Mouse (Mus musculus): ENCODE results near the gene Olfr1135. TPM values are rescaled to one million over a fixed set of nuclear protein-coding genes. Genes with fewer than 3 reads are reported as not detected.

Gene Olfr1135
- total and polyA plus RNA-seq, 2 experiments from 2014 or later = not detected

DNA sequence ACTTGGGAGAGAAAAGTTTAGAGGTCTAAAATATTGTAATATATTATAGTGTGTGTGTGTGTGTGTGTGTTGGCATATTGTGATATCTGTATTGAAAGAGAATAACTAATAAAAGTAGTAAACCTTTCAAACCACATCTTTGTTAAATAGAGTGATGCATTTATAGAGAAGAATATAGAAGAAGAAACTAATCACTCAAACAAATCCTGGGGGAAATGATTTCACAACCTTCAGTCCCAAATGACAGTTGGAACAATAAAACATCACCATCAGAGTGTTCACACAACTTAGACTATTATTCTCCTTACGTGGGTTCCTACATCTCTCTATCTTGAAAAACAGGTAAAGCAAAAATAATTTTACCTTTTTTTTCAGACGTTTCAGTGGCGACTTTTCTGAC, 46.7 kb downstream of the Olfr1135 start, which contains the start of gene Olfr1131:
TSS of gene Olfr1131 (plus strand) at position 301 of the 400 bp plus-strand sequence.
- Histone ChIP-seq H3K27me3 (ENCODE audit: insufficient read depth, low read length) (no peaks in the 10 kb centered on the region), H3K4me1 (ENCODE audit: insufficient read depth, low read length) (no peaks in the 10 kb centered on the region), H3K4me2 (ENCODE audit: low read depth, low read length) (no peak within 1 kb of the TSS), H3K27ac (no peak within 1 kb of the TSS), H3K4me3 (ENCODE audit: low read length) (no peak within 1 kb of the TSS), H3K36me3 (ENCODE audit: insufficient read depth, low read length) (no peaks in the 10 kb centered on the region), H3K9me3 (ENCODE audit: low read length) (no peaks in the 10 kb centered on the region), H3K9ac (replicated peaks; ENCODE audit: low read length) (no peak within 1 kb of the TSS)
- 66% methylated on average over 3 of the region's 3 CpGs for WGBS
- DNase-seq (ENCODE audit: low spot score) (no peak), ATAC-seq (no peak)
- no peak for TF ChIP-seq CTCF (IDR thresholded peaks at IDR 0.05; ENCODE audit: low read depth)

Other genes with a start within 250 kb of the Olfr1135 start
- not detected in 2 replicates for gene Olfr1124, start 243.4 kb downstream of the Olfr1135 start, total RNA-seq (2014; rRNA removed)
- gene Olfr1124, start 243.4 kb downstream of the Olfr1135 start, polyA plus RNA-seq (2015; fragmentation: Nextera tagmentation; extraction: Ambion mirVana) = 0.08 TPM in 1 of 2 replicates, not detected in the other
- gene Olfr1126, start 219.7 kb downstream of the Olfr1135 start, total RNA-seq (2014; rRNA removed) = not detected in 2 replicates
- gene Olfr1126, start 219.7 kb downstream of the Olfr1135 start, polyA plus RNA-seq (2015; fragmentation: Nextera tagmentation; extraction: Ambion mirVana) = not detected in 2 replicates
- not detected in 2 replicates for gene Pramel7, start 176.6 kb downstream of the Olfr1135 start, total RNA-seq (2014; rRNA removed)
- not detected in 2 replicates for gene Pramel7, start 176.6 kb downstream of the Olfr1135 start, polyA plus RNA-seq (2015; fragmentation: Nextera tagmentation; extraction: Ambion mirVana)
- gene Pramel6, start 167.1 kb downstream of the Olfr1135 start, total RNA-seq (2014; rRNA removed) = not detected in 2 replicates
- not detected in 2 replicates for gene Pramel6, start 167.1 kb downstream of the Olfr1135 start, polyA plus RNA-seq (2015; fragmentation: Nextera tagmentation; extraction: Ambion mirVana)
- 0.14 TPM in 1 of 2 replicates, not detected in the other for gene Olfr153, start 141.9 kb downstream of the Olfr1135 start, total RNA-seq (2014; rRNA removed)
- gene Olfr153, start 141.9 kb downstream of the Olfr1135 start, polyA plus RNA-seq (2015; fragmentation: Nextera tagmentation; extraction: Ambion mirVana) = not detected in 2 replicates
- gene Olfr1128, start 128.1 kb downstream of the Olfr1135 start, total RNA-seq (2014; rRNA removed) = not detected in 2 replicates
- gene Olfr1128, start 128.1 kb downstream of the Olfr1135 start, polyA plus RNA-seq (2015; fragmentation: Nextera tagmentation; extraction: Ambion mirVana) = not detected in 2 replicates
- not detected in 2 replicates for gene Olfr1129, start 99.8 kb downstream of the Olfr1135 start, total RNA-seq (2014; rRNA removed)
- gene Olfr1129, start 99.8 kb downstream of the Olfr1135 start, polyA plus RNA-seq (2015; fragmentation: Nextera tagmentation; extraction: Ambion mirVana) = not detected in 2 replicates
- not detected in 2 replicates for gene Olfr1130, start 67.5 kb downstream of the Olfr1135 start, total RNA-seq (2014; rRNA removed)
- gene Olfr1130, start 67.5 kb downstream of the Olfr1135 start, polyA plus RNA-seq (2015; fragmentation: Nextera tagmentation; extraction: Ambion mirVana) = not detected in 2 replicates
- not detected in 2 replicates for gene Olfr1131, start 46.6 kb downstream of the Olfr1135 start, total RNA-seq (2014; rRNA removed)
- gene Olfr1131, start 46.6 kb downstream of the Olfr1135 start, polyA plus RNA-seq (2015; fragmentation: Nextera tagmentation; extraction: Ambion mirVana) = not detected in 2 replicates
- not detected in 2 replicates for gene Olfr1132, start 36.1 kb downstream of the Olfr1135 start, total RNA-seq (2014; rRNA removed)
- gene Olfr1132, start 36.1 kb downstream of the Olfr1135 start, polyA plus RNA-seq (2015; fragmentation: Nextera tagmentation; extraction: Ambion mirVana) = not detected in 2 replicates
- gene Olfr1133, start 26.3 kb downstream of the Olfr1135 start, total RNA-seq (2014; rRNA removed) = not detected in 2 replicates
- gene Olfr1133, start 26.3 kb downstream of the Olfr1135 start, polyA plus RNA-seq (2015; fragmentation: Nextera tagmentation; extraction: Ambion mirVana) = not detected in 2 replicates
- not detected in 2 replicates for gene Olfr1134, start 15.2 kb downstream of the Olfr1135 start, total RNA-seq (2014; rRNA removed)
- gene Olfr1134, start 15.2 kb downstream of the Olfr1135 start, polyA plus RNA-seq (2015; fragmentation: Nextera tagmentation; extraction: Ambion mirVana) = not detected in 2 replicates
- gene Olfr1136, start 20.3 kb upstream of the Olfr1135 start, total RNA-seq (2014; rRNA removed) = not detected in 2 replicates
- gene Olfr1136, start 20.3 kb upstream of the Olfr1135 start, polyA plus RNA-seq (2015; fragmentation: Nextera tagmentation; extraction: Ambion mirVana) = not detected in 2 replicates
- gene Olfr1137, start 39.5 kb upstream of the Olfr1135 start, total RNA-seq (2014; rRNA removed) = not detected in 2 replicates
- gene Olfr1137, start 39.5 kb upstream of the Olfr1135 start, polyA plus RNA-seq (2015; fragmentation: Nextera tagmentation; extraction: Ambion mirVana) = not detected in 2 replicates
- not detected in 2 replicates for gene Olfr1138, start 66.3 kb upstream of the Olfr1135 start, total RNA-seq (2014; rRNA removed)
- not detected in 2 replicates for gene Olfr1138, start 66.3 kb upstream of the Olfr1135 start, polyA plus RNA-seq (2015; fragmentation: Nextera tagmentation; extraction: Ambion mirVana)
- gene Olfr1140, start 70.1 kb upstream of the Olfr1135 start, total RNA-seq (2014; rRNA removed) = not detected in 2 replicates
- gene Olfr1140, start 70.1 kb upstream of the Olfr1135 start, polyA plus RNA-seq (2015; fragmentation: Nextera tagmentation; extraction: Ambion mirVana) = 0.20 TPM in 1 of 2 replicates, not detected in the other
- not detected in 2 replicates for gene Olfr1141, start 80.3 kb upstream of the Olfr1135 start, total RNA-seq (2014; rRNA removed)
- gene Olfr1141, start 80.3 kb upstream of the Olfr1135 start, polyA plus RNA-seq (2015; fragmentation: Nextera tagmentation; extraction: Ambion mirVana) = not detected in 2 replicates
- not detected in 2 replicates for gene Olfr152, start 105.8 kb upstream of the Olfr1135 start, total RNA-seq (2014; rRNA removed)
- gene Olfr152, start 105.8 kb upstream of the Olfr1135 start, polyA plus RNA-seq (2015; fragmentation: Nextera tagmentation; extraction: Ambion mirVana) = not detected in 2 replicates
- gene Olfr1143, start 126.9 kb upstream of the Olfr1135 start, total RNA-seq (2014; rRNA removed) = not detected in 2 replicates
- not detected in 2 replicates for gene Olfr1143, start 126.9 kb upstream of the Olfr1135 start, polyA plus RNA-seq (2015; fragmentation: Nextera tagmentation; extraction: Ambion mirVana)
- not detected in 2 replicates for gene Olfr1145, start 136.2 kb upstream of the Olfr1135 start, total RNA-seq (2014; rRNA removed)
- gene Olfr1145, start 136.2 kb upstream of the Olfr1135 start, polyA plus RNA-seq (2015; fragmentation: Nextera tagmentation; extraction: Ambion mirVana) = not detected in 2 replicates
- not detected in 2 replicates for gene Olfr1148, start 156.9 kb upstream of the Olfr1135 start, total RNA-seq (2014; rRNA removed)
- gene Olfr1148, start 156.9 kb upstream of the Olfr1135 start, polyA plus RNA-seq (2015; fragmentation: Nextera tagmentation; extraction: Ambion mirVana) = not detected in 2 replicates
- gene Olfr1150-ps1, start 170.3 kb upstream of the Olfr1135 start, total RNA-seq (2014; rRNA removed) = not detected in 2 replicates
- gene Olfr1150-ps1, start 170.3 kb upstream of the Olfr1135 start, polyA plus RNA-seq (2015; fragmentation: Nextera tagmentation; extraction: Ambion mirVana) = not detected in 2 replicates
- gene Olfr1151, start 182.2 kb upstream of the Olfr1135 start, total RNA-seq (2014; rRNA removed) = not detected in 2 replicates
- not detected in 2 replicates for gene Olfr1151, start 182.2 kb upstream of the Olfr1135 start, polyA plus RNA-seq (2015; fragmentation: Nextera tagmentation; extraction: Ambion mirVana)
- gene Olfr1152, start 192.8 kb upstream of the Olfr1135 start, total RNA-seq (2014; rRNA removed) = not detected in 2 replicates
- not detected in 2 replicates for gene Olfr1152, start 192.8 kb upstream of the Olfr1135 start, polyA plus RNA-seq (2015; fragmentation: Nextera tagmentation; extraction: Ambion mirVana)
- not detected in 2 replicates for gene Olfr1153, start 221.3 kb upstream of the Olfr1135 start, total RNA-seq (2014; rRNA removed)
- not detected in 2 replicates for gene Olfr1153, start 221.3 kb upstream of the Olfr1135 start, polyA plus RNA-seq (2015; fragmentation: Nextera tagmentation; extraction: Ambion mirVana)
- gene Olfr1154, start 231.5 kb upstream of the Olfr1135 start, total RNA-seq (2014; rRNA removed) = not detected in 2 replicates
- gene Olfr1154, start 231.5 kb upstream of the Olfr1135 start, polyA plus RNA-seq (2015; fragmentation: Nextera tagmentation; extraction: Ambion mirVana) = not detected in 2 replicates